ENCODE assay signal across 7 mouse cellular contexts in genomic region chr13:42244240-42245086, GRCm38 (mm10). TPM values are rescaled to one million over a fixed set of nuclear protein-coding genes. Genes with fewer than 3 reads are reported as not detected.
DNase-seq lines count a peak whose midpoint lies in the region; ATAC-seq lines count a peak whose summit lies in the region.

No protein-coding gene starts in this region.

- no peak overlapping the region for H3K9ac ChIP-seq in heart, embryonic 16.5 days (ENCODE audit: low read length)

- H3K4me2 ChIP-seq in heart, embryonic 16.5 days (ENCODE audit: low read depth, low read length) = no peak overlapping the region; the same call in 1 of the 2 replicates

- peaks cover 16% of the 10 kb centered on the region for H3K4me1 ChIP-seq in heart, embryonic 16.5 days (ENCODE audit: control insufficient read depth, insufficient read depth, low read length)

- no peak overlapping the region for H3K27ac ChIP-seq in heart, embryonic 16.5 days (ENCODE audit: low read length)

- WGBS in heart, embryonic 16.5 days = 40% methylated on average over 7 of the region's 7 CpGs

- no peaks in the 10 kb centered on the region for H3K27me3 ChIP-seq in heart, embryonic 16.5 days (ENCODE audit: control insufficient read depth, insufficient read depth, low read length)
- no peaks in the 10 kb centered on the region for H3K27me3 ChIP-seq in splenic B cell, adult 2 months (ENCODE audit: control insufficient read depth, insufficient read depth, low read length, poor library complexity, severe bottlenecking)

- H3K36me3 ChIP-seq in heart, embryonic 16.5 days (ENCODE audit: control insufficient read depth, insufficient read depth) = no peaks in the 10 kb centered on the region
- no peaks in the 10 kb centered on the region for H3K36me3 ChIP-seq in splenic B cell, adult 2 months (ENCODE audit: control insufficient read depth, insufficient read depth, low read length, poor library complexity, severe bottlenecking)

- H3K9me3 ChIP-seq in heart, embryonic 16.5 days (replicated peaks; ENCODE audit: control insufficient read depth, low read length) = 0 out of 2 replicates have a peak, but pooled peaks cover 2% of the 10 kb centered on the region

- peak; percentile 32; the same call in 1 of the 2 replicates for ATAC-seq in heart, embryonic 16.5 days (replicated peaks; ENCODE audit: extremely low read depth, insufficient read depth, low FRiP score)

- no peak overlapping the region for H3K4me3 ChIP-seq in heart, embryonic 16.5 days (ENCODE audit: low read length)

- DNase-seq in 3134 (ENCODE audit: extremely low read depth, insufficient read length, low spot score) (peak; percentile 48), 3T3-L1 (ENCODE audit: low read depth, low spot score) (peak; percentile 91)
- peak; percentile 19 to 46 for DNase-seq in cerebellum, postnatal 14 days
- DNase-seq in layer of hippocampus, adult 11-12 months (ENCODE audit: low spot score) = peak; percentile 52
- DNase-seq in lung, postnatal 25 days (ENCODE audit: low spot score) = peak; percentile 76
- DNase-seq in splenic B cell, adult 2 months (ENCODE audit: low read depth, low spot score) = peak; percentile 49

RNA-seq across cellular contexts. Expression of gene Edn1, which starts 56.8 kb away (rescaled TPM):
- 7.5 and 7.8 TPM in 2 replicates for polyA plus RNA-seq in heart, embryonic 16.5 days (2015; fragmentation: Nextera tagmentation; extraction: Ambion mirVana)

Comparison
In these comparisons a context has a peak if more than half of its experiments do, and no peak if none do; other contexts are left out.
1. DNase-seq: peak in every context shown above with its lines; median percentile 91 in 3T3-L1; 76 in lung, postnatal 25 days; 52 in layer of hippocampus, adult 11-12 months; 49 in splenic B cell, adult 2 months; 48 in 3134; 32 in cerebellum, postnatal 14 days.